Mouse (Mus musculus) left cerebral cortex, adult 2 months (tissue): ENCODE results near the gene Rarres1. TPM values are rescaled to one million over a fixed set of nuclear protein-coding genes. Genes with fewer than 3 reads are reported as not detected.

Experiments
- DNase-seq, 2 experiments: peaks; one replicate each; pipeline ENCODE4 v3.0.0; 2021 to 2022; ENCODE audit warnings: low spot score in 2 of 2, mixed read lengths in 1 of 2; ENCODE audit errors: extremely low spot score in 1 of 2
- H3K27ac ChIP-seq: fragments of 200-600 bp; 2 replicates; pipeline ENCODE4 v1.8.1; 2022
- H3K4me3 ChIP-seq: fragments of 200-600 bp; 2 replicates; pipeline ENCODE4 v1.8.1; 2022
- CTCF ChIP-seq: fragments of 200-600 bp; IDR thresholded peaks from 2 replicates; pipeline ENCODE4 v1.8.1; 2022; ENCODE audit warnings: antibody characterized with exemption, mild to moderate bottlenecking, moderate library complexity
- intact Hi-C: fragments of 180-260 bp; cut with DNase I; formaldehyde crosslinking; loops from one replicate; pipeline ENCODE4 v1.15.1; 2025
- total RNA-seq, 2 experiments: library from RNA; stranded (reverse); gene quantifications; 2 replicates each; pipeline ENCODE4 v1.2.3; 2021

The Rarres1 gene
- total RNA-seq, 2 experiments from 2014 or later: 1.5 to 1.7 TPM

DNA sequence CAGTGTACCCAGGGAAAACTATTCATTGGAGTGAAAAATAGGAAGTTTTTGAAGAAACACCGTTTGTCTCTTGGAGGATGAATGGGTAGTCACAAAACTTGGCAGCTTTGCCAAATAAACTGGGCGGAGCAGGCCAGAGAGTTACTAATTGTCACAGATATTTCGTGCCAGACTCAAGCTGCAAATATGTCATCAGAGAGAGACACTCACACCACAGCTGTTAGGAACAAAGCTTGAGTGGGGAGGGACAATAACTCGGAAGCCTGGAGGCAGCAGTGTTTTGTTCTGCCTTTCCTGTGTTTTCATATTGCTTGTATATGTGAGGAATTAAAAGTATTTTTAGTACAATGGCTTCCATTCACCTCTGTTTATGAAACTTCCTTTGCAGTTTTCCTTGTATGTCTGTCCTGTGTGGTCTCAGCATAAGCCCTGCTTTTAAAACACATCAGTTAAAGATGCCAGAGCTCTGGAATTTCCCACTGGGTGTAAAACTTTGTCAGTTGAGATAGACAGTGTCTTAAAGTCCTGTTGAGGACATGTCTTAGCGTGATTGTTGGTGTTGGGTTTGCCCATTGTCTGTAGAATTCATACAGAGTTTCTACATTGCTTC lies 64.6 kb downstream of the Rarres1 start:
- intact Hi-C loops: no loop called here
- H3K27ac ChIP-seq: no peak overlapping the region
- no peak for TF ChIP-seq CTCF
- no peak for DNase-seq
- no peak overlapping the region for H3K4me3 ChIP-seq

DNA sequence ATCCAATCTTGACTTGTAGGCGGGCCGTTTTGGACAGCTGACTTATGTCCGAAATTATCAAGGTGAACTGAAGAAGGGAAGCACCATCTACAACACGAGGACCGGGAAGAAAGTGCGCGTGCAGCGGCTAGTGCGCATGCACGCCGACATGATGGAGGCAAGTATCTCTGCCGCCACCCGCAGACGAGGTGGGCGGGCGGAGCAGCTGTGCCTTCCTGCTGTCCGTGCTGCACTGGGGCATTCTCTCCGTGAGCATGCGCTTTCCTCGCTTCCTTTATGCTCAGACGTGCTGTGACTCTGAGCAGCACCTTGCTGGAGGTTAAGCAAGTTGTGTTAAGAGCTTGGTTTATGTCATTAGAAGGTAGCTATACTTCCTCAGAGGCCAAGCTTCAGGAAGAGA lies 65.7 kb downstream of the Rarres1 start:
- Histone ChIP-seq H3K4me3 (no peak overlapping the region), H3K27ac (no peak overlapping the region)
- no peak for TF ChIP-seq CTCF
- intact Hi-C loops: no loop called here
- no peak for DNase-seq

DNA sequence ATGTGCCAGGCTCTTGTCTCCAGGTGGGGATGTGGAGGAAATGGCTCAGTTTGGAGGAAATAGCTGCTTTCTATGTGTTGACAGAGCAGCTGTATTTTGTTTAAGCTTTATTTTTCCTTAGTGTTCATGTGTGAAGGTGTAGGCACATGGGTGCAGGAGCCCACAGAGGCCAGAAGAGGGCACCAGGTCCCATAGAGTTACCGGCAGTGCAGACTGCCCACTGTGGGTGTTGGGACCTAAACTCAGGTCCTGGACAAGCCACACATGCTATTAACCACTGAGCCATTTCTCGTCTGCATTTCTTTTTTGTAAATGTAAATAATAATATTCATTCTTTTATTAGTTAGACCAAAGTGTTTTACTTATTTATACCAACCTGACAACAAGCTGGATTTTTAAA lies 68.2 kb downstream of the Rarres1 start:
- DNase-seq: no peak
- peak; percentile 25 for TF ChIP-seq CTCF
- intact Hi-C loops: no loop called here
- no peak overlapping the region for H3K4me3 ChIP-seq
- H3K27ac ChIP-seq: no peak overlapping the region

DNA sequence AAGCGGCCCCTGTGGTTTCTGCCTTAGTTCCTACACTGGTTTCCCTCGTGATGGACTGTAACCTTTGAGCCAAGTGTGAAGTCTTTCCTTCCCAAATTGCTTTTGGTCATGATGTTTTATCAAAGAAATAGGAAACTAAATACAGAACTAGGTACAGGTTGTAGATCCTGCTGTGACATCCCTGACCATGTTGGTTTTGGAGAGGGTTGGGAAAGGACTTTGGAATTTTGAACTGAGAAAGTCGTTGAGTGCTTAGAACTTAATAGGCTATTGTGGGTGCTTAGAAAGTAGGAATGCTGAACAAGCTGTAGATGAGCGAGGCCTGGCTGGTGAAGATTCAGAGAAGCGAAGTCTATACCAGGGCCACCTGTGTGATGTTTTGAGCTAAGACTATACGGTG lies 81.3 kb downstream of the Rarres1 start:
- intact Hi-C loops: no loop called here
- no peak for DNase-seq
- no peak overlapping the region for H3K4me3 ChIP-seq

DNA sequence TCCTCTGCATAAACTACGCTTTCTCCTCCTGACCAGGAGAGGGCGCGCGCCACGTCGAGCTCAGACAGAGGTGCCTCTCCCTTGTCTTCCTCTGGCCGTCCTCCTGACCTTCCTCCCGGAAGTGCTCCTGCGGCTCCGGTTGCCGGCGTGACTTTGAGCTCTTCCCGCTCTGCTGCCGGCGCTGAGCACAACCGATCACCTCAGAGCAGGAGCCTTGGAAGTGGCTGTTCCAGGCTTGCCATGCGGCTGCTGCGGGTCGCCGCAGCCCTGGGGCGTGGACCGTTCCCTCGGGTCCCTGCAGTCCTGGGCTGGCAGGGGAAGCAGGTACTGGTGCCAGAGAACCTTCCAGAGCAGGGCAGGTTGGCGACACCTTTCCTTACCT lies 85.3 kb downstream of the Rarres1 start, which contains the start of gene Gfm1:
TSS of gene Gfm1 (plus strand) at position 98 of the 382 bp plus-strand sequence.
- Histone ChIP-seq H3K4me3 (peak within 1 kb of the TSS; percentile 93), H3K27ac (peak within 1 kb of the TSS; percentile 56)
- intact Hi-C loops: loop anchor here (2.0 kb wide), 1 partner anchor 77 kb away; no protein-coding TSS in a partner anchor
- TF ChIP-seq CTCF: peak; percentile 93
- peak; percentile 90 for DNase-seq

More for the DNA sequence above, 81.3 kb downstream of the Rarres1 start:
- H3K27ac ChIP-seq: no peak overlapping the region
- no peak for TF ChIP-seq CTCF

DNA sequence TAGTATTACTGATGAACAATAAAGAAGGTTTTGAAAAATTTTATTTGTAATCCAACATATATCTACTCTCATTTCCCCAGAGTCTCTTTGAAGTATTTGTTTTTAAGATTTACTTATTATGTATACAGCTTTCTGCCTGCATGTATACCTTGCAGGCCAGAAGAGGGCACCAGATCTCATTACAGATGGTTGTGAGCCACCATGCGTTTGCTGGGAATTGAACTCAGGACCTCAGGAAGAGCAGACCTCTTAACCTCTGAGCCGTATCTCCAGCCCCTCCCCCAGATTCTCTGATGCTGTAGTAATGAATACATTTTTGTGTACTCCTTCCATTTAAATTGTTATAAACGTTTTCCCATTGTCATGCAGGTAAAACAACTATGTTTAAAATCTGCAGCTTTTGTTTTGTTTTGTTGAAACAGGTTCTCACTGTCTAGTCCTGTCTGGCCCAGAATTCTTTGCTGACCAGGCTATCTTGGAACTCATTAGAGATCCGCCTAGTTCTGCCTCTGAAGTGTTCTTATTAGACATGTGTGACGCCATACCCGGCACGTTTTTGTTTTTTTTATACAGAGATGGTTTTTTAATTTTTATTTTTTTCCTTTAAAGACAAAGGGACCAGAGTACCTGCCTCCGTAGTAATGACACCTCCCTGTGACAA lies 85.9 kb downstream of the Rarres1 start:
- TF ChIP-seq CTCF: peak; percentile 29
- Histone ChIP-seq H3K27ac (no peak overlapping the region), H3K4me3 (peak overlapping the region; percentile 93)
- intact Hi-C loops: no loop called here
- DNase-seq: no peak

Other genes with a start within 250 kb of the Rarres1 start
- gene Mlf1, start 141.4 kb downstream of the Rarres1 start, total RNA-seq: 1 to 10 TPM in 1 of 2 experiments, under 1 TPM in 1; 0.96 to 1.2 TPM
- gene Gm17402, start 140.4 kb downstream of the Rarres1 start, total RNA-seq: not detected
- 10 to 100 TPM; 41.9 to 57.5 TPM for gene Gfm1, start 85.4 kb downstream of the Rarres1 start, total RNA-seq
- gene Lxn, start 51.6 kb downstream of the Rarres1 start, total RNA-seq: 10 to 100 TPM; 29.9 to 36.4 TPM
- 10 to 100 TPM; 29.7 to 34.7 TPM for gene Mfsd1, start 67.2 kb upstream of the Rarres1 start, total RNA-seq